Mouse (Mus musculus) left cerebral cortex, adult 8-10 months (tissue): ENCODE results near the gene Kcnh7. TPM values are rescaled to one million over a fixed set of nuclear protein-coding genes. Genes with fewer than 3 reads are reported as not detected.
A peak's percentile ranks its signal among the peaks of the same experiment; 100 is the strongest.

Experiments
- DNase-seq, 2 experiments: peaks; one replicate each; pipeline ENCODE4 v3.0.0; 2022; ENCODE audit warnings: low spot score in 2 of 2
- total RNA-seq, 4 experiments: library from RNA; stranded (reverse); gene quantifications; 2 replicates each; pipeline ENCODE4 v1.2.4; 2022

Kcnh7 gene
- total RNA-seq = 10 to 100 TPM; 69.1 to 91.8 (median 80.5) TPM

GRCm38 (mm10) chr2:63183563-63184545 is at the start of gene Kcnh7:
Kcnh7 (minus strand) TSS chr2:63184287.
- peak; percentile 27 to 51 for DNase-seq

- DNase-seq = no peak
These were observed 23.3 kb upstream of the Kcnh7 start for GRCm38 (mm10) chr2:63207435-63207834.

- no peak for DNase-seq
These were observed 1.9 kb upstream of the Kcnh7 start for GRCm38 (mm10) chr2:63186014-63186413.

GRCm38 (mm10) chr2:63184551-63185430 is 704 bp upstream of the Kcnh7 start:
- peak; percentile 32 to 35 for DNase-seq

GRCm38 (mm10) chr2:63153701-63154100 is 30.4 kb downstream of the Kcnh7 start:
- DNase-seq = no peak

GRCm38 (mm10) chr2:63127762-63128516 is 56.1 kb downstream of the Kcnh7 start:
- no peak for DNase-seq

GRCm38 (mm10) chr2:63120316-63120715 is 63.8 kb downstream of the Kcnh7 start:
- no peak for DNase-seq

GRCm38 (mm10) chr2:63117209-63118193 is 66.6 kb downstream of the Kcnh7 start:
- DNase-seq = peak in 1 of 2 experiments; percentile 31

- DNase-seq = no peak
These were observed 78.1 kb downstream of the Kcnh7 start for GRCm38 (mm10) chr2:63105971-63106370.

- DNase-seq = no peak
These were observed 84.4 kb downstream of the Kcnh7 start for GRCm38 (mm10) chr2:63099676-63100075.

GRCm38 (mm10) chr2:63091775-63092174 is 92.3 kb downstream of the Kcnh7 start:
- DNase-seq = no peak

GRCm38 (mm10) chr2:63090447-63090846 is 93.6 kb downstream of the Kcnh7 start:
- no peak for DNase-seq

- no peak for DNase-seq
These were observed 125.7 kb downstream of the Kcnh7 start for GRCm38 (mm10) chr2:63058386-63058785.

- DNase-seq = no peak
These were observed 134.2 kb downstream of the Kcnh7 start for GRCm38 (mm10) chr2:63049884-63050283.

GRCm38 (mm10) chr2:63039718-63040117 is 144.4 kb downstream of the Kcnh7 start:
- DNase-seq = no peak

GRCm38 (mm10) chr2:63014909-63015308 is 169.2 kb downstream of the Kcnh7 start:
- no peak for DNase-seq

GRCm38 (mm10) chr2:63009141-63009540 is 174.9 kb downstream of the Kcnh7 start:
- DNase-seq = peak in 1 of 2 experiments; percentile 23

GRCm38 (mm10) chr2:63002784-63003183 is 181.3 kb downstream of the Kcnh7 start:
- no peak for DNase-seq

GRCm38 (mm10) chr2:62997692-62998091 is 186.4 kb downstream of the Kcnh7 start:
- no peak for DNase-seq

- no peak for DNase-seq
These were observed 195.5 kb downstream of the Kcnh7 start for GRCm38 (mm10) chr2:62988616-62989015.
